Mouse (Mus musculus): ENCODE data around the gene Atp5f1.
A peak's percentile ranks its signal among the peaks of the same experiment; 100 is the strongest.
"Not testable (repeated sequence)": the region's sequence is repeated elsewhere in the genome, so short reads cannot be mapped to it uniquely, and the experiment has no call there.

Gene Atp5f1

DNA sequence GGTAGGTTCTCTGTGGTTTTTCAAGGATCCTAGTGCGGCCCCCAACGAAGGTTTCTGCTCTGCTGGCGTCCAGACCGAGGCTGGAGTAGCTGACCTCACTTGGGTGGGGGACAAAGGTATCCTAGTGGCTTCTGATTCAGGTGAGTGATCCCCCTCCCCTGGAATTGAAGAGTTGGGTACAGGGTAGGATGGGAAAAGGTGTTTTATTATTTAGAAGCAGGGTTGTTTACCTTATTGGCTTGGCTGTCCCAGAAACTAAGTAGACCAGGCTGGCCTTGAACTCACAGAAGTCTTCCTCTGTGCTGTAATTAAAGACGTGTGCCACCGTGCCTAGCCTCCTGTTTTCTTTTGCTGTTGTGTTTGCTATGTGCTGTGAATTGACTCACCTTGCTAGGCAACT is at the start of gene Atp5f1:
Gene Atp5f1, minus strand, starts transcription at position 101 of the 400 bp plus-strand sequence.
- no peak for DNase-seq (ENCODE audit: low spot score in 2 of 2)

DNA sequence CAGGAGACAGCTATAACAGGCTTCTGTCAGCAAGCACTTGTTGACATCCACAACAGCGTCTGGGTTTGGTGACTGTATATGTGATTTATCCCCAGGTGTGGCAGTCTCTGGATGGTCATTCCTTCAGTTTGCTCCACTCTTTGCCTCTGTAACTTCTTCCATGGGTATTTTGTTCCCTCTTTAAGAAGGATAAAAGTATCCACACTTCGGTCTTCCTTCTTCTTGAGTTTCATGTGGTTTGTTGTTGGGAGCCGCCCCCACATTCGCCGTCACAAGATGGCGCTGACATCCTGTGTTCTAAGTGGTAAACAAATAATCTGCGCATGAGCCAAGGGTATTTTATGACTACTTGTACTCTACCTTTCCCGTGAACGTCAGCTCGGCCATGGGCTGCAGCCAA is 43.5 kb upstream of the Atp5f1 start:
- not testable (repeated sequence) for DNase-seq (ENCODE audit: low spot score in 2 of 2)

DNA sequence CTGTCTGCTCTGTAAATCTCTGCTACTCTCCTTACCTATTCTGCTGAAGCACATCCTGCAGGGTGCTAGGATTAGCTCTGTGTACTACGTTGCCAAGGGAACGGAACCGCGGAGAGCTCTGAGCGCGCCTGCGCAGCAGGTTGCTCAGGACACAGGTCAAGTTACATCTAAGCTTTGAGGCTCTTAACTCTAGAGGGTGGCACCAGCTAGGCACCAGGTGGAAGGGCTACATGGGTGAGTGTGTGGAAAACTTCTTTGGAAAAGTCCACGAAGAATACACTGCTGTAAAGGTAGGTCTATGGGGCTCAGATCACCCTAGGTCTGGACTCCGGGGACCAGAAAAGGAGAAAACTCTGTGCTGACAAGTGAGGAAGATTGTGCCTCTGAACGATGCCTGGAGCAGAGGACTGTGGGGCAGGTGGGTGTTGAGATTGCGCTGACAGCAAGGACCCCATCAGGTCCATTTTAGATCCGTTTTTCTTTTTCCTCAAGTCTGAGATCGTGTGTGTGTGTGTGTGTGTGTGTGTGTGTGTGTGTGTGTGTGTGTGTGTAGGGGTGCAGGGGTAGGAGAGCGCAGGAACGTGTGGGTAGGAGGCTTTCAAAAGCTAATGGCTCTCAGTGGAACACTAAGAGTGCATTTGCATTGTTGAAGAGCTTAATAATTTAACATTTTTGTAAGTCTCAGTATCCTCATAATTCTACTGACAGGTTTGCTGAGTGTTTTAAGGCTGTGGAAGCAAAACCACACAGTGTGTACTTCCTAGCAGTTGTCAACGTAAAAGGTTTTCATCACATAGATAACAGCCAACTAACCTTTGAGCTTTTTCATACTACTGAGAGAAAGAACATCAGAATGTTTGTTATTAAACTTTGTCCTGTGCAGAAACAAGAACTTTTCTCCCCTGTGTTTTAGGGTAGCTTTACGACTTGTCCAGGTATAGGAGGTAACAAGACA is 41.8 kb upstream of the Atp5f1 start:
- peak in 1 of 2 experiments; percentile 11 for DNase-seq (ENCODE audit: low spot score in 2 of 2)

DNA sequence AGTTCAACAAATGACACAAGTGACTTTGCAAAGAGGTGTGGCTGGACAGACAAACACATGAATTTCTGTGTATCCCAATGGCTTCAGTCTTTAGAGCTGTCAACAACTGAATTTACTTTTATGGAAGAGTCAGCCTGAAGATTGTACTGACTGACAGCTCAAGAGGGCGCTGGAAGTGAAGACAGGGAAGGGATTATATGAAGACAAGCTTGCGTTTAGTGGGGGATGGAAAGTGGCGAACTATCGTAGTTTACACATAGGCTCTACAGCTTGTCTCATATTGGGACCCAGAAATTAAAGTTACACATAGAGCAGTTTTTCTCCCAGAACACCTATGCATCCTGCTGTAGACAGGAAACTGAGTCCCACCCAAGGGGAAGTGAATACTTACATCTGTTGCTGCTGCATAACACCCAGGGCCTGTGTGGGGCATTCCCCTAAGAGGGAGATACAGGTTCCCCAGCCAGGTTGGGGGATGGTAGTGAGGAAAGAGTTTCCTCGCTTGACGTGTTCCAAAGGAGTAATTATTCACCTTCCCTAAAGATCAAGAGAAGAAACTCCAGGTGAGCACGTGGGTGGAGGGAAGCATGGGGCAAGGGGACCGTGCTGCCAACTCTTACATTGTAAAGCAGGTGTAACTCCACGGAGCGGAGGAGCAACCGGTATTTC is 40.9 kb upstream of the Atp5f1 start:
- DNase-seq (ENCODE audit: low spot score in 2 of 2): no peak

DNA sequence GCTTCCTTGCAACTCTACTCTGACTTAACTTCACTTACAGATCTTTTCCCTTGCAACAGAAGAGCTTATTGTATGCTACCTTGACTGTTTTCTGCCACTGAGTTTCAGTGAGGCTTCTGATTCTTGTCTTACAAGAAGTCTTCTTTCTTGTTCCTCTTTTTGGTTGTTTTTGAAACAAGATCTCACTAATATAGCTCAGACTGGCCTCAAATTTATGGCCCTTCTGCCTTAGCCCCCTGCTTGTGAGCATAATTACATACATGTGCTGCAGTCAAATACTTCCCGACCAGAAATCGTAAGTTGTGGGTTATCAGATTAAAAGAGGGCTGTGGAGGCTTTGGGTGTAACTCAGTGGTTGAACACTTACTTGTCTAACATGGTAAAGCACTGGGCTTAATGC is 34.8 kb upstream of the Atp5f1 start:
- no peak for DNase-seq (ENCODE audit: low spot score in 2 of 2)

DNA sequence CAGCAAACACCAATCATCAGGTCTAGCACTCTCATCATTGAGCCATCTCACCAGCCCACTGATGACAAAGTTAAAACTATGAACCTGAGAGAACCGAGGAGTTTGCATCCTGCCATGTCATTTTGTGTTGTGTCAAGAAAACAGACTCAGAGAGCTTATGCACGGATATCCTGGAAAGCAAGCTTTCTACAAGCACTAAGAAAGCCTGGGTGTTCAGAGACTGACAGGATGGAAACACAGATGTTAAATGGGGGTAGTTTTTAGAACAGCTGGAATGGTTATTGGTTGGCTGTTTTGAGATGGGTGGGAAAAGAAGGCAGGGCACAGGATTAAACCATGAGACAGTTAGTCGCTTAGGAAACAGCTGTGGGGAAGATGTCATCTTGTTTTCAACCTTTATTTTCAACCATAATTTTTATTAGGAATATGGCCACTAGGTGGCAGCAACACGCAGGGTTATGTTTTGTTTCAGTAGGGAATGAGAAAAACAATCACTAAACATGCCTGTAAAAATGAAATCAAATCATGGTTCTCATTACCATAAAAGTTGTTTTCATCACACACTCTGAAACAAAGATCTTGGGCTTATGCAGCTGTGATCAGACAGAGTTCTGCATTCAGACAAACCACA is 31.9 kb upstream of the Atp5f1 start:
- DNase-seq (ENCODE audit: low spot score in 2 of 2): peak in 1 of 2 experiments; percentile 63

DNA sequence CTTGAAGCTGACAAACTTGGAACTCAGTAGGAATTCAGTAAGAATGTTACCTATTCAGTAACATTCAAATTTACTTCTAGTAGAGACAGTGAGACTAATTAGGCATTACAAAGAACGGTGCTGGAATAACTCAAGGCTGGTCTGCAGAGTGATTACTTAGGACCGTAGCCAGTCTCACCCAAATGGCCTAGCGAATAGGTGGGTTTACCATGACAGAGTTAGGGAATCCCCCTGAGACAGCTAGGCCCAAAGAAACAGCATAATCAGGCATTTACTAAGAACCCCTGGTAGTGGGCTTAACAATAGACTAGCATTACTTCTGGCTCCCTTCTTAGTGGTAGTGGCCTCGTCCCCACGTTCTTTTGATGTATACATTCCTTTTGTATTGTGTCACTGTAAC is 29.7 kb upstream of the Atp5f1 start:
- DNase-seq (ENCODE audit: low spot score in 2 of 2): not testable (repeated sequence)

DNA sequence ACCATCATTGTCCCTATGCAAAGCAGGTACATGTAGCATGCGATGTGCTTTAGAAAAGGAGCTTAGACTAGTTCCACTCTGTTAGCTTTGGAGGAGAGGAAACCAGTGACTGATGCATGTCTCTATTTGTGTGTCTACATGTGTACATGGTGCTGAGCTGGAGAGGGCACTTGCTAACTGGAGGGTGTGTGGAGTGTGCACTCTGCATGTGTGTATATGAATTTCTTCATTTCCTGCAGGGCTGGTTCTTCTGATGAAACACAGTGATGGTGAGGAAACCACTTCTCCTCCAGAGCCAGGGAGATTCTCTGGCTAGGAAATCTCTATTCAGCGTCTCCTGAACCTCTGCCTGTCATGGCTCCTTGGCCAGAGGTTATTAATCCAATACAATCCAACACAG is 14.3 kb upstream of the Atp5f1 start:
- no peak for DNase-seq (ENCODE audit: low spot score in 2 of 2)

DNA sequence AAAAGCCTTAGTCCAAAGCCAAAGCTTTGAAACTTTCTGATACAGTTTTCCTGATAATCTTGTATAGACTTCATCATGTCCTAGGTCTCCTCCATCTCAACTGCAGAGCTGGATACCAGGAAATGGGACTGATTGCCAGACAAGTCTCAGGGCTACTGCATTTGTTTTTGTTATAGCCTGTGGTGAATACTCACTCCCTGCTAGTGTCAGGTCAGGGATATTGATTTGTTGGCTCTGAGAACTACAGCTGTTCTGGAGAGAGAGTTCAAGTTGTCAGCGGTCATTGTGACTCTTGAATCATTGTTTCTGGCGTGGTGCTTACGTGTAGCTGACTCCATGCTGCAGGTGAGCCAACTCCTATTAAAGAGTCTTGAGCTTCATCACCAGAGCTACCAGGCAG is 13.5 kb upstream of the Atp5f1 start, which contains the start of gene Ovgp1:
Gene Ovgp1, plus strand, starts transcription at position 301 of the 400 bp plus-strand sequence.
- DNase-seq (ENCODE audit: low spot score in 2 of 2): no peak

DNA sequence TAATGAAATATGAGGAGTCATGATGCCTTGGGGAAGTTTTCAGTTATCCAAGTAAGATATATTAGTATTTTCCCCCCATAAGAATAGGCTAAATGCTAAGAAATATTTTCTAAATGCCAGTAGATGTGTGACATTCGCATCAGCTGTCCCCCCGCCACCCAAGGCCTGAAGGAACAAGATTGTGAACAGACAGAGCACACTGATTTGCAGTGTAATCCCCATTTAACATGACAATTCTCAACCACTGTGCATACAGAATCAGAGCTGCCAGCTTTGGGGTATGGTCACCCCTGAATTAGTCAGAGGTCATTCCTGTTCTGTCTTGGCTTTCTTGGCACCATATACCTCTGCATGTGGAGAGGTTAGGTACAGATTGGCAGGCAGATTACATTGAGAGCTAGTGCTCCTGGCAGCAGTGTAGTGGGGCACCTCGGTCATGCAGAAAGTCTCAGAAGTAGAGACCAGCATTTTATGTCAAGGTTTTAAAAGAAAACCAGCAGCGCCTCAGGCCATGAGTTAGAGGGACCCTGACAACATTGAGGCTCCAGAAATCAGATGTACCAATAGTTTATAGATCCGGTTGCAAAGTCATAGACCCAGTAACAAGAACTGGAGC is 12.0 kb upstream of the Atp5f1 start:
- DNase-seq (ENCODE audit: low spot score in 2 of 2): no peak

DNA sequence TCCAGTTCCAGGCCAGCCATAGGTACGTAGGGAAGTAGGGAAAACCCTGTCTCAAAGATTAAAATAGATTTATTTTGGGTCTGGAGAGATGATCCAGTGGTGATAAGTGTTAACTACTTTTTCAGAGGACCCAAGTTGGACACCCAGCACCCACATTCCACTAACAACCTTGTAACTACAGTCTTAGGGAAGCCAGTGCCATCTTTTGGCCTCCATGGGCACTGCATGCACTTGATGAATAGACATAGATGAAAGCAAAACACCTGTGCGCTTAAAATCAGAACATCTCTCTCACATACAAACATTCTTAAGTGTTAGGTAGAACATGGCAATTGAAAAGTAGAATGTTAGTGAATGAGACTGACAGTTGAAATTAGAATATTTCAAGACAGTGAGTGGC is 801 bp upstream of the Atp5f1 start:
- DNase-seq (ENCODE audit: low spot score in 2 of 2): no peak

DNA sequence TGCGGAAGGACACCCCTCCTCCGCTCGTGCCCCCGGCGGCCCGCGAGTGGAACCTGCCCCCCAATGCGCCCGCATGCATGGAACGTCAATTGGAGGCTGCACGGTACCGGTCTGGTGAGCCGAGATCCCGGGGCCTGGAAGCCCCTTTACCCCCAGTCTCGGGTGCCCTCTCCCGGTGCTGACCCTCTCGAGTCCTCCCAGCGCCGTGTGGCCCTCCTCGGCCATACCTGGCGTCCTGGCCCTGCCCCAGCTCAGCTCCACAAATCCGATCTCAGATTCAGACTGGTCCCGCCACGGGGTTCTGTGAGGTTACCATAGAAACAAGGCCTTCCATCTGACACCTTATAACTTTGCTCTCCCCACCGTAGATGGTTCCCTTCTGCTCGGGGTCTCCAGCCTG is 314 bp downstream of the Atp5f1 start:
- no peak for DNase-seq (ENCODE audit: low spot score in 2 of 2)

DNA sequence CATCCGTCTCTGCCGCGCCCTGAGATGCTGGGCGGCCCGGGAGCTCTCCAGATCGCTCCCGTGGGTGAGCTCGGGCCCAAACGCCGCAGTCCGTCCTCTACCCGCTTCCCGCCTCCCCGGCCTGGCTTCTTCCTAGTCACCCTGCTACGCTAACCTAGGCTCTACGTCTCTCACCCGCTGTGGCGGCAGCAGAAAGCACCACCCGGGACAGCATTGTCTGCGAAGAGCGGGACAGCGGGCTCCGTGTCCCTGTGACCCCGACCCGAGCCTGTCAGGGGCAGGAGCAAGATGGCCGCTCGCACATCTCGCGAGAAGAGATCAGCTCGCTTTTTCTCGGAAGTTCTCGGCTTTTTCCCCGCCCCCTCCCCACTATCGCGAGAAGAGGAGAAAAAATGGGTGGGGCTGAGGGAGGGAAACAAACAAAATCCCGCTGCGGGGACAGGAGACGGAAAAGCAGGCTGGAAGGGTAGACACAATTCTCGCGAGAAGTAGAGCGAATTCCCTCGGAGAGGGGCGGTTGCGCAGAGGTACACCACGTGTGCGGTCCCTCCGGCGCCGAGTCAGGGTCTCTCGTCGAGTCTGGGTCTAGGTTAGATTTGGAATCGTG is 822 bp downstream of the Atp5f1 start, which contains the start of gene Wdr77:
Gene Wdr77, plus strand, starts transcription at position 396 of the 607 bp plus-strand sequence.
- peak; percentile 94 to 97 for DNase-seq (ENCODE audit: low spot score in 2 of 2)

DNA sequence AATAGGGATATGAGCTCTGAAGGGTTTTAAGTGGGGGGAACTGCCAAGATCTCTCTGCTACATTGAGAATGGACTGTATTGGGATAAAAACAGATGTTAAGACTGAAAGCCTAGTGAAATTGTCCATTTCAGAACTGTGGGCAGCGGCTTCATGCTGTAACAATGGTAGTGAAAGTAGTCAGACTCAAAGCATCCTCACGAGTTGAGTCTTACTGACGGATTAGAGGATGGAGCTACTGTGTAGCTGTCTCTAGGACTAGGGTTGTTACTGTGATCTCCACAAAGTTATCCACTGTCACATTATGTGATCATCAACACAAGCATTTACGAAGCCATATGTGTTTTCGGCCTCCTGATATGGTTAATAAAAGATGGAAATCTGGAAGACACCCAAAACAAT is 1.7 kb downstream of the Atp5f1 start:
- no peak for DNase-seq (ENCODE audit: low spot score in 2 of 2)

DNA sequence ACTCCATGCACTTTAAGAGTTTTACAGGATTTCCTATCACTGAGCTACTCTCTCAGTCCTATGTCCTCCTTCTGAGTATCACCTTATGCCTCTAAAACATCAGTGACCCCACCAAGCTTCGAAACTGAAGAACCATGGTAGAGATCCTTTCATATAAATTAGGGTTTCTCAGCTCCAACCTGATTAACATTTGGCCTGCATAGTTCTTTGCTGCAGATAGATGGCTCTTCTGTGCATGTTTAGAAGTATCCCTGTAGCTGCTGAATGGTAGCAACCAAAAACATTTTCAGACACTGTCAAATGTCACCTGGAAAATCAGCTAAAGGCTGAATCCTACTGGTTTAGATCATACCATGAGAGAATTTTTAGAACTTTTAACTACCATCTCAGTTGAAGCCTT is 2.7 kb downstream of the Atp5f1 start:
- DNase-seq (ENCODE audit: low spot score in 2 of 2): no peak

DNA sequence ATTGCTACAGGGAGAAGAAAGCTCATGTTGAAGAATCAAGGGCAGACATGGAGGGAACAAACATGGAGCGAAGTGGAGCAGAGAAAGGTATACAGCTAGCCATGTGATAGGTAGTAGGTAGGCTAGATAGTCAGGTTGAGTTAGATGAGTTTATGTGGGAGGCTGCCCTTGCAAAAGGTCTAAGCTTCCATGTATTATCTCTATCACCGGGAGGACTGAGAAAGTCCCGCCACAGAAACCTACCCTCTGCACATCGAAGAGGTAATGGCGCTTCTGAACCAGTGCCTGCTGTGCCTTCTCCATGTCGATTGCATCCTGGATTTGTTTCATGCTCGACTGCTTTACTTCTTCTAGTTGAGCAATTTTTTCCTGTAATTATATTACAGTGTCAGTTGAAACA is 8.6 kb downstream of the Atp5f1 start:
- DNase-seq (ENCODE audit: low spot score in 2 of 2): no peak

DNA sequence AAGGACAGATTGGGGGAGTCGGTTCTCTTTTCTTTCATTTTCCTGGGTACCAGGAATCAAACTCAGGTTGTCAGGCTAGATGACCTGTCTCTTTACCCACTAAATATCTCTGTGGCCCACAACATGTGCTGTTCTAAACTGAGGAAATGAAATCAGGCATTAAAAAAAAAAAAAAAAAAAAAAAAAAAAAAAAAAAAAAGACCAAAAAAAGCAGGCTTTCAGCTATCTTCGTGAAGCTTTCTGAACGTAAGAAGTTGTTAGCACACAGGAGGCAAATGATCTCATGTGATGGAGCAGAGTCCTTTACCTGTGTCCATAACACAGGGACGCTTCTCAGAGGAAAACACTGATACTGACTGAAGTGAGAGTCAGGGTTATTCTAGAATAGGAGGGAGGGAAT is 23.8 kb downstream of the Atp5f1 start:
- no peak for DNase-seq (ENCODE audit: low spot score in 2 of 2)

DNA sequence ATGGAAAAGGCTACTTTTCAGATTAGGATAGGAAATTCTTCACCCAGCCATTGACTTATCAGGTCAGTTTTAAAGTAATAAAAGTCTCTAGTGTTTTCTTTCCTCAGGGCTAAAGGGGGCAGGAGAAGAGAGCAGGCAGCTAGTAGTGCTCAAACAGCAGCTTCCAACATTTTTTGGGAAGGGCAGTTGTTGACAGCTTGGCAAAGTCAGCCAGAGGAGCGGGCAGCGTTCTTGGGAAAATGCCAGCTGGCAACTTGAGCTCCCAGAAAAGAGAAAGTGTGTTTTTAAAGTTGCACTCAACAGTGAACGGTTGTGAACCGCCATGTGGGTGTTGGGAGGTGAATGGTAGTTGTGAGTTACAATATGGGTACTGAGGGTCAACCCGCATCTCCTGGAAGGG is 24.9 kb downstream of the Atp5f1 start:
- no peak for DNase-seq (ENCODE audit: low spot score in 2 of 2)

DNA sequence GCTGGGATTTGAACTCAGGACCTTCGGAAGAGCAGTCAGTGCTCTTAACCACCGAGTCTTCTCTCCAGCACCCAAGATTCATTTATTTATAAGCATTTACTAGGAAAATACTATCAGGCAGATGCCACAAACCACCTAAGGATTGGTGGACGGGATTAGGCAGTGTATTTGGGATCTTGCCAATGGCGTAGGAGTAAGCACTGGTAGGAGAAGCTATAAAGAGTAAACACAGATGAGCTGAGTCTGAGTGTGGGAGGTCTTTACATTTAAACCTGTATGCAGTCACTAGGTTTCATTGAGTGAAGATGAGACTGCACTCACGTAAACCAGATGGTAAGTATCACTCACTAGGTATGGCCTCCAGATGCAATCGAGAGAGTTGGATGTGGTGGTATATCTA is 26.0 kb downstream of the Atp5f1 start:
- no peak for DNase-seq (ENCODE audit: low spot score in 2 of 2)

DNA sequence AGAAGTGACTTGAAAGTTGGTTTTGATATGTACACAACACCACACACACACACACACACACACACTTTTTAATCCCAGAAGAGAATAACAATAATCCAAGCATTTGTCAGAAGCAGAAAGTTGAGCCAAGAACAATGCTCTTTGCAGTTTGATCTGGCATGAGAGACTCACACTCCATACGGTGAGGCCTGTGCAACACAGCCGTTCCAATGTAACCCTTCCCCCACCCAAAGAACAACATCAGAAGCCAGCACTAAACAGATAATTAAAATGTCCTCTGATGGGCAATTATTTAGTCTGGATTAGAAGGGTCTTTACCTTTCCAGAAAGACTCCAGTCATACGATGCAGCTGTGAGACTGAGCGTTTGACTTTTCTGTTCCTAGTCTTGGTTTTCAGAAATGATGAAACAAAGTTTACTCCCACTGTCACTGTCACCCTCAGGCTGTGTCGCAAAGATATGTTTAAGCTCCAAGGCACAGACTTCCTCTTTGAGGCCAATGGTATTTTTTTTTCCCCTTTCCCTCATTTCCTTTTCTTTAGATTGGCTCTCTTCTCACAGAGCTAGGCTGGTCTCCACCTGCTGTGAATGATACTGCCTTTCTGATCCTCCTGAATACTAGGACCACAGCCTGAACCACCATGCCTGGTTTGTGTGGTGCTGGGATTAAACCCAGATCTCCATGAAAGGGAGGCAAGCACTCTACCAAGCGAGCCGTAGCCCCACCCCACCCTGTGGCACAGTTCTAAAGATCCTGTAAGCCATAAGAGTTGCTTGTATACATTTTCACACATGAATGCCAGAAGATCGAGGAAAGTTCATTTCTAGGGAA is 27.4 kb downstream of the Atp5f1 start, which contains the start of gene I830077J02Rik:
Gene I830077J02Rik, minus strand, starts transcription at position 425 of the 832 bp plus-strand sequence.
- DNase-seq (ENCODE audit: low spot score in 2 of 2): no peak

Measured in thymus, postnatal 10 days (tissue).